Mouse (Mus musculus): ENCODE data around the gene Sertad4.

DNA sequence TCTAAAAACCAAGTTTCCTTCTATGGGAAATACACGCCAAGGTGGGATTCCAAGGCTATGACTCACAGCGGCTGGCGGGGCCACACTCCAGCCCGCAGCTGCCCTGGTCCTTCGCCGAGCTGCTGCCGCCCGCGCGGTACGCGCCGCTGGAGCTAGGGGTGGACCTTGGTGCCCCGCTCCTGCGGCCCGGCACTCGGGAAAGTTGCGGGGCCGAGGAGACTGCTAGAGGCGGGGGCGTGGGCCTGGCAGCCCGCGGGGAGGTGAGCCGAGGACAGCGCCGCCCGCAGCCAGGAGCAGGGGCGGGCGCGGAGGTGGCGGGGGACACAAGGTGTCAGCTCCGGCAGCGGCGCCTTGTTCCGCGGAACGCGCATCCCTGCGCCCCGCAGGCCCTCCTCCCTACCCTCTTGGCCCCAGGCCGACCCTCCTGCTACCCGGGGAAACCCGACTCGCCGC lies 711 bp downstream of the Sertad4 start:
- TF ChIP-seq CTCF (IDR thresholded peaks at IDR 0.05; ENCODE audit: control insufficient read depth, insufficient read depth, insufficient replicate concordance, low read depth, low read length) (no peak), POLR2A (IDR thresholded peaks at IDR 0.05; ENCODE audit: control insufficient read depth, low read depth, low read length) (no peak)
